Mouse (Mus musculus): ENCODE measurements around the gene Esp16. TPM values are rescaled to one million over a fixed set of nuclear protein-coding genes. Genes with fewer than 3 reads are reported as not detected.

Esp16 gene
- 0.24 TPM for polyA plus RNA-seq (2017; shearing (Covaris generic))

GRCm38 (mm10) chr17:39535842-39536241 lies at the start of gene Esp16:
Gene Esp16, plus strand, starts transcription at chr17:39536142.

Other genes starting within 250 kb of the Esp16 start
- gene Esp18, start 129.8 kb upstream of the Esp16 start, polyA plus RNA-seq (2017; shearing (Covaris generic)) = not detected
- not detected for gene Esp15, start 104.8 kb downstream of the Esp16 start, polyA plus RNA-seq (2017; shearing (Covaris generic))

Data from CD4-positive, CD25-positive, alpha-beta regulatory T cell (primary cell).